Mouse (Mus musculus) midbrain, embryonic 12.5 days (tissue): ENCODE results near the gene Usp36. TPM values are rescaled to one million over a fixed set of nuclear protein-coding genes. Genes with fewer than 3 reads are reported as not detected.

Experiments
- ATAC-seq: fragments of 200-750 bp; cut with Nextera tagmentation; 2 replicates; pipeline ENCODE4 v1.8.0; 2017; ENCODE audit warnings: low read depth, moderate TSS enrichment, moderate library complexity; ENCODE audit not compliant: low FRiP score
- H3K27ac ChIP-seq: fragments of 300-500 bp; sonication (generic); replicated peaks from 2 replicates; pipeline ENCODE4 v1.5.1; 2016; ENCODE audit warnings: mild to moderate bottlenecking
- H3K27me3 ChIP-seq: fragments of 300-500 bp; sonication (generic); 2 replicates; pipeline ENCODE4 v1.6.1; 2016; ENCODE audit warnings: mild to moderate bottlenecking
- H3K36me3 ChIP-seq: fragments of 300-500 bp; sonication (generic); 2 replicates; pipeline ENCODE4 v1.6.1; 2016
- H3K4me1 ChIP-seq: fragments of 300-500 bp; sonication (generic); 2 replicates; pipeline ENCODE4 v1.6.1; 2016
- H3K4me2 ChIP-seq: fragments of 300-500 bp; sonication (generic); replicated peaks from 2 replicates; pipeline ENCODE4 v1.6.1; 2016; ENCODE audit warnings: mild to moderate bottlenecking, moderate library complexity
- H3K4me3 ChIP-seq: fragments of 300-500 bp; sonication (generic); 2 replicates; pipeline ENCODE4 v1.5.1; 2016; ENCODE audit warnings: mild to moderate bottlenecking
- H3K9ac ChIP-seq: fragments of 300-500 bp; sonication (generic); replicated peaks from 2 replicates; pipeline ENCODE4 v1.6.1; 2016; ENCODE audit warnings: mild to moderate bottlenecking, moderate library complexity
- H3K9me3 ChIP-seq: fragments of 300-500 bp; sonication (generic); 2 replicates; pipeline ENCODE4 v1.6.1; 2016; ENCODE audit warnings: mild to moderate bottlenecking
- WGBS: fragments of 180-500 bp; shearing (Covaris S2); methylation state at CpG from one replicate; pipeline ENCODE4 v1.1.7; 2016; 5-methylcytosine and 5-hydroxymethylcytosine counted together
- polyA plus RNA-seq: library from polyadenylated mRNA; unstranded; fragments of >200 nt; fragmentation: Nextera tagmentation; extraction: Ambion mirVana; gene quantifications from 2 replicates; pipeline ENCODE4 v1.2.1, GENCODE M21; 2016

The Usp36 gene
- polyA plus RNA-seq, 1 experiment from 2014 or later, result 20.8 TPM

DNA sequence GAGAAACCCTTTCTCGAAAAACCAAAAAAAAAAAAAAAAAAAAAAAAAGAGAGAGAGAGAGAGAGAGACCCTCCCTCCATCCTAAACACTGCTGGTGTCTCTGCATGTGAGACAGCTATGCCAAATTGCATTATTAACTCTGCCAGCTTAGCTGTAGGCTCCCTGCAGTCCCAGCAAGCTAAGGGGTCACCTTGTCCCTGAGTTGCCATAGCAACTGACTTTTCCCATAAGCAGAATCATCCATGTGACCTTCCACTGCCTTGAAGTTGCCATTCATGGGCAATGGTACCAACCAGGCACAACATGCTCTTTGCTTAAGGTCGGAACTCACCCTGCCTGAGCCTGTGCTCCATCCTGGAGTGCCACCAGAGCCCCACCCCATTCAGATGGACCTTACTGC, 5.0 kb upstream of the Usp36 start:
- no peaks in the 10 kb centered on the region for H3K27me3 ChIP-seq
- H3K9me3 ChIP-seq, result no peaks in the 10 kb centered on the region
- no peak for ATAC-seq
- H3K36me3 ChIP-seq, result no peaks in the 10 kb centered on the region
- H3K4me3 ChIP-seq, result no peak overlapping the region
- WGBS, result 68% methylated on average over 2 of the region's 2 CpGs
- no peak overlapping the region for H3K9ac ChIP-seq
- peaks cover 11% of the 10 kb centered on the region; the same call in 1 of the 2 replicates for H3K4me1 ChIP-seq
- H3K27ac ChIP-seq, result no peak overlapping the region
- H3K4me2 ChIP-seq, result no peak overlapping the region

- no peak overlapping the region for H3K4me3 ChIP-seq
- H3K27ac ChIP-seq, result 0 out of 2 replicates have a peak overlapping the region, but pooled peaks have one; percentile 25
- H3K4me2 ChIP-seq, result no peak overlapping the region
- peaks cover 26% of the 10 kb centered on the region for H3K4me1 ChIP-seq
- no peak overlapping the region for H3K9ac ChIP-seq
- no peaks in the 10 kb centered on the region for H3K36me3 ChIP-seq
- no peaks in the 10 kb centered on the region for H3K9me3 ChIP-seq
- 60% methylated on average over 6 of the region's 6 CpGs for WGBS
- H3K27me3 ChIP-seq, result no peaks in the 10 kb centered on the region
- ATAC-seq, result no peak
Observed at GRCm38 (mm10) chr11:118292671-118293070, 2.6 kb upstream of the Usp36 start.

DNA sequence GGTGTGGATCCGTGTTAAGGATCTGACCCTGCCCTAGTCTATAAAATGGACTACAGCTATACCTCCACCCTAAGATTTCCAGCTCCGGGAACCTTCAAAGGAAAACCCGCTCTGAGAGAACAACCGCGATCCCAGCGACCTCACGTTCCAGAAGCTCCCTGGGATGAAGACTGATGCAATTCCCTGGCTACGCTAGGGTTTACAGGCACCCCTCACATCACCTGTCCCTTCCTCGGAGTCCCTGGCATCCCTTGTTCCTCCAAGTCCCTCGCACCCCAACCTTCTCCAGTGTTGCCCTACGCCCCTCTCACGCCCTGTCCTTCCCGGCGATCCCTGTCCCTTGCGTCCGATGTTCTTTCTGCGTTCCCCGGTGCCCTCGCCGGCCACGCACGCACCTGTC, 482 bp downstream of the Usp36 start:
- Histone ChIP-seq H3K4me3 (peak overlapping the region; percentile 71), H3K27me3 (no peaks in the 10 kb centered on the region), H3K36me3 (peaks cover 19% of the 10 kb centered on the region), H3K9ac (peak overlapping the region; percentile 78), H3K4me2 (peak overlapping the region; percentile 92), H3K9me3 (no peaks in the 10 kb centered on the region), H3K27ac (peak overlapping the region; percentile 62), H3K4me1 (peaks cover 26% of the 10 kb centered on the region)
- no peak; the same call in 1 of the 2 replicates for ATAC-seq
- WGBS, result under 1% methylated on average over 22 of the region's 22 CpGs

DNA sequence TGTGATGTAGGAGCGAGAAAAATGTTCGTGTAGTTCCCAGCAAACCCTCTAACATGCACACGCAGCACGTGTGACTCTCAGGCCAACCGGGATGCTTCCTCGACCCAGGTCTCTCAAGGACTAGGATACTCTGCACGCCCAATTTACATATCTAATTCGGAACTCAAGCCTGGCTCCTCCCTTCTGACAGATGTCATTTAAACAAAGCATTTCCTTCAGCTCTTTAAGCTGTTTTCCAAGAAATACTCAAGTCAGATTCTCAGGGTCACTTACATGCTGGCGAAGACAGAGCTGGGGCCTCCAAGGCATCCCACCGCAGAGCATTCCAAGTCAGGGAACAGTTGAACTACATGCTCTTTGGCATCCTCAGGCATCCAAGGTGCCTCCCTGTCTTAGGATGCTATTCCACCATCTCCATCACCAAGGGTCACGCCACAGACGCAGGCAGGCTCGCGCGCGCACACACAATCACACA, 970 bp downstream of the Usp36 start:
- H3K36me3 ChIP-seq, result peaks cover 24% of the 10 kb centered on the region
- peaks cover 26% of the 10 kb centered on the region for H3K4me1 ChIP-seq
- H3K9me3 ChIP-seq, result no peaks in the 10 kb centered on the region
- peak overlapping the region; percentile 78 for H3K9ac ChIP-seq
- H3K27me3 ChIP-seq, result no peaks in the 10 kb centered on the region
- peak overlapping the region; percentile 71 for H3K4me3 ChIP-seq
- peak overlapping the region; percentile 92 for H3K4me2 ChIP-seq
- no peak overlapping the region for H3K27ac ChIP-seq
- ATAC-seq, result no peak
- WGBS, result 1% methylated on average over 16 of the region's 16 CpGs

DNA sequence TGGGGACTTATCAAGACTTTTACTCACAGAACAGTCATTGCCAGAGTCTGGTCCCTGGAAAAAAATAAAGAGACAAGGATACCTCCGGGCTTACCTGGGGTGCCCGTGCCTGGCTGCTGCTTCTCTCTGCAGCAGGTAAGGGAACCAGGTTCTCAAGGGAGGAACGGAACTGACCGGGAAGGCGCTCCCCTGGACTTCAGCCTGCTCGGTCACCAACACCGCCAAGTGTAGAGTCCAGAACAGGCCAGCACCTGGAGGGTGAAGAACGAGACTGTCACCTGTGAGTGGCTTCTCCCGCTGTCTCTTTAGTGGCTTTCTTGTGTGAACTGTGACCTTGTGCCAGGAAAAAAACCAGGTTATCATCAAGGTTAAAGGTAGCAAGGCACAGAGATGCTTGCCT, 2.5 kb downstream of the Usp36 start:
- no peak overlapping the region for H3K4me2 ChIP-seq
- no peak overlapping the region for H3K27ac ChIP-seq
- no peak overlapping the region; the same call in 1 of the 2 replicates for H3K9ac ChIP-seq
- ATAC-seq, result no peak
- no peaks in the 10 kb centered on the region for H3K27me3 ChIP-seq
- H3K9me3 ChIP-seq, result no peaks in the 10 kb centered on the region
- no peak overlapping the region for H3K4me3 ChIP-seq
- H3K36me3 ChIP-seq, result peaks cover 38% of the 10 kb centered on the region
- H3K4me1 ChIP-seq, result peaks cover 22% of the 10 kb centered on the region
- WGBS, result 95% methylated on average over 9 of the region's 9 CpGs

- Histone ChIP-seq H3K4me3 (no peak overlapping the region), H3K27ac (no peak overlapping the region), H3K9ac (no peak overlapping the region), H3K4me2 (no peak overlapping the region), H3K27me3 (no peaks in the 10 kb centered on the region), H3K4me1 (peaks cover 22% of the 10 kb centered on the region), H3K9me3 (no peaks in the 10 kb centered on the region), H3K36me3 (peaks cover 49% of the 10 kb centered on the region)
- 94% methylated on average over 9 of the region's 9 CpGs for WGBS
- no peak for ATAC-seq
Observed at GRCm38 (mm10) chr11:118286434-118286833, 3.6 kb downstream of the Usp36 start.

GRCm38 (mm10) chr11:118285791-118286190, 4.3 kb downstream of the Usp36 start:
- ATAC-seq, result no peak
- Histone ChIP-seq H3K27ac (no peak overlapping the region), H3K9me3 (no peaks in the 10 kb centered on the region), H3K4me1 (peaks cover 19% of the 10 kb centered on the region), H3K36me3 (peaks cover 53% of the 10 kb centered on the region), H3K27me3 (no peaks in the 10 kb centered on the region), H3K9ac (no peak overlapping the region), H3K4me3 (no peak overlapping the region), H3K4me2 (no peak overlapping the region)
- 93% methylated on average over 13 of the region's 13 CpGs for WGBS

DNA sequence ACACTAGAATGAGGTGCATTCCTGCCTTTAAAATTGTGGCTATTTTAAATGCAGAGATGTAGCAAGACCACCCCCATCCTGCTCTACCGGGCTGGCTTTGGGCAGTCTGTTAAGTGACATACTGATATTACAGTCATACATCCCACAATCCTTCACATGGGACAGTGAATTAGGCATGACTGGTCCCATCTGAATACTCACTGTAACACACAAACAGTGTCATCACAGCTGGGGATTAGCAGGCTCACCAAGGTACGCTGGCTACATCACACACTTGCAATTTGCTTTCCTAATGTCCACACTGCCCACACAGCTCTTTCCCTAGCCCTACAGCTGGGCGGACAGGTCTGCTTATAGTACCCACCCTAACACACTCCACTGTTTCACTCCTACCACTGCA, 9.8 kb downstream of the Usp36 start:
- Histone ChIP-seq H3K36me3 (peaks cover 96% of the 10 kb centered on the region), H3K4me3 (no peak overlapping the region), H3K9me3 (no peaks in the 10 kb centered on the region), H3K4me2 (no peak overlapping the region), H3K27ac (no peak overlapping the region), H3K4me1 (no peaks in the 10 kb centered on the region), H3K27me3 (no peaks in the 10 kb centered on the region), H3K9ac (no peak overlapping the region)
- no peak for ATAC-seq
- WGBS, result 93% methylated on average over 3 of the region's 3 CpGs

DNA sequence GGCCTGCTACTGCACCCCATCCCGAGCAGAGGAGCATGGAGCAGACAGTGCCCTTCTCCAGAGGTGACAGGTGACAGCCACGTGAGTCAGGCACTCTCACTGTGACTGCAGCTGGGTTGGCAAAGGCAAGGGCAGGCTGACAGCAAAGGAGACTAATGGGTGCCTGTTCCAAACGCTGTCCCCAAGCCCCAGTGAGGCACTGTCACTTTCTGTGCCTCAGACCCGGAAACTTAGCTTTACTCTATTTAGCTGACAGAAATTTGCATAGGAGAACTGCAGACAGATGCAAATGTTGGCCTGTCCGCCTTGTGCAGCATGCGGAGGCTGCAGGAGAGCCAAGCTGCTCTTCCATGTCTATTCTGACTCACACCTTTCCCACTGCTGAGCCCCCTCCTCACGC, 13.7 kb downstream of the Usp36 start:
- H3K27ac ChIP-seq, result no peak overlapping the region
- H3K4me2 ChIP-seq, result no peak overlapping the region
- H3K36me3 ChIP-seq, result peaks cover 97% of the 10 kb centered on the region
- WGBS, result 88% methylated on average over 7 of the region's 7 CpGs
- H3K9me3 ChIP-seq, result no peaks in the 10 kb centered on the region
- H3K4me1 ChIP-seq, result no peaks in the 10 kb centered on the region
- H3K9ac ChIP-seq, result no peak overlapping the region
- ATAC-seq, result no peak
- H3K27me3 ChIP-seq, result no peaks in the 10 kb centered on the region
- H3K4me3 ChIP-seq, result no peak overlapping the region

DNA sequence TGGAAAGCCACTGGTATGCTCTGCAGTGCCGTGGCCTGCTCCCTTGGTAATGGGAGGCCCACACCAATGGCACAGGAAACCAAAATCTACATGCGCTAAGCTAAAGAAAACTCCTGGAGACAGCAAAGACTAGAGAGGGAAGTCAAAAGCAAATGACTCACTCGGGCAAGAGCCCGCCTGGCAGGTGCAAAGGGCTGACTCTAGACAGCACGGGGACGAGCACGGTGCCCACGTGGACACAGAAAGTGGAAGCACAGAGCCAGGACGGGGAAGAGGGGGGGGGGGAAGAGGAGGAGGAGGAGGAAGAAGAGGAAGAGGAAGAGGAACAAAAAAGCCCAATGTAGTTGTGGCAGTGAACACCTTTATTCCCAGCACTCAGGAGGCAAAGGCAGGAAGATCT, 15.0 kb downstream of the Usp36 start:
- H3K4me3 ChIP-seq, result no peak overlapping the region
- peaks cover 98% of the 10 kb centered on the region for H3K36me3 ChIP-seq
- H3K9ac ChIP-seq, result no peak overlapping the region
- 94% methylated on average over 9 of the region's 9 CpGs for WGBS
- no peaks in the 10 kb centered on the region for H3K27me3 ChIP-seq
- ATAC-seq, result no peak
- H3K4me1 ChIP-seq, result no peaks in the 10 kb centered on the region
- no peaks in the 10 kb centered on the region for H3K9me3 ChIP-seq
- no peak overlapping the region for H3K27ac ChIP-seq
- H3K4me2 ChIP-seq, result no peak overlapping the region

GRCm38 (mm10) chr11:118269827-118270226, 20.2 kb downstream of the Usp36 start:
- Histone ChIP-seq H3K9ac (no peak overlapping the region), H3K9me3 (no peaks in the 10 kb centered on the region), H3K36me3 (peaks cover 96% of the 10 kb centered on the region), H3K4me2 (no peak overlapping the region), H3K27me3 (no peaks in the 10 kb centered on the region), H3K4me1 (no peaks in the 10 kb centered on the region), H3K27ac (no peak overlapping the region), H3K4me3 (no peak overlapping the region)
- no peak for ATAC-seq
- 96% methylated on average over 3 of the region's 3 CpGs for WGBS

DNA sequence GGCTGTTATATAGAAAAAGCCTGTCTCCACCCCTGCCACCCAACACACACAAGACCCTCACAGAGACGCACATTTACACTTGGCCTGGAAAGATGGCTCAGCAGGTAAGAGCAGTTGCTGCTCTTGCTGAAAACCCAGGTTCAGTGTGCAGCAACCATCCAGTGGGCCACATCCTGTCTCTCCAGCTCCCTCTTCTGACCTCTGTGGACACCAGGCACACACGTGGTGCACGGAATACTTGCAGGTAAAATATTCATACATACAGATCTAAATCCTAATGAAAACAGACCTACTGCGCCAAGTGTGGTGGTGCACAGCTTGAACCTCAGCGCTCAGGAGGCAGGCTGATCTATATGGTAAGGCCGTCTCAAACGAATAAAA, 23.4 kb downstream of the Usp36 start:
- Histone ChIP-seq H3K9ac (no peak overlapping the region), H3K9me3 (no peaks in the 10 kb centered on the region), H3K36me3 (peaks cover 96% of the 10 kb centered on the region), H3K4me1 (no peaks in the 10 kb centered on the region), H3K4me3 (no peak overlapping the region), H3K4me2 (no peak overlapping the region), H3K27ac (no peak overlapping the region), H3K27me3 (no peaks in the 10 kb centered on the region)
- ATAC-seq, result no peak
- WGBS, result 92% methylated on average over 7 of the region's 7 CpGs

DNA sequence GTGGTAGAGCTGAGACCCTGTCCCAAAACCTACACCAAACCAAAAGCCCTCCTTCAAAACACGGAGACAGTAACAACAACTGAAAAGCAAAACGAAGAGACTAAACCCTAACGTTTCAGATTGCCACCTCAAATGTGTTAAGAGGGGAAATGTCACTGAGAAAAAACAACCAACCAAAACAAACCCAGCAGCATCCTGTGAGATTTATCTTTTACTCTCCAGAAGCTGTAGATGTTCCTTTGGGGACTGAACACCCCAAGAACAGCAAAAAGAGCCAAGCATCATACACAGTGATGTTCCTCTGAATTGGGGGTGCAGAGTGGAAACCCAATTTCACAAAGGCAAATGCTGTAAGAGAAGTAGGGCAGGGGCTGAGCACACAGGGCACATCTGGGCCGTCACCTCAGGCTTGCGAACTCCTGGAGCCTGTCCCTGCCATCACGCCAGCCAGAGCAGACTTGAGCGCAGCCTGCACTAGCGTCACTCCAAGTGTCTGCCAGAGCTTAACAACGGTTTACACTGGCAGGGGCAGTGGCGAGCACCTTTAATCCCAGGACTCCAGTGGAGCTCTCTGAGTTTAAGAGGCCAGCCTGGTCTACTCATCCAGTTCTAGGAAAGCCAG, 23.9 kb downstream of the Usp36 start:
- WGBS, result 92% methylated on average over 10 of the region's 10 CpGs
- Histone ChIP-seq H3K4me1 (no peaks in the 10 kb centered on the region), H3K4me3 (no peak overlapping the region), H3K27me3 (no peaks in the 10 kb centered on the region), H3K9me3 (no peaks in the 10 kb centered on the region), H3K27ac (no peak overlapping the region), H3K9ac (no peak overlapping the region), H3K36me3 (peaks cover 96% of the 10 kb centered on the region), H3K4me2 (no peak overlapping the region)
- ATAC-seq, result no peak
